Mouse (Mus musculus) megakaryocyte, embryonic 14.5 days (primary cell): ENCODE data around the gene Gon4l.
"Not testable (repeated sequence)": the region's sequence is repeated elsewhere in the genome, so short reads cannot be mapped to it uniquely, and the experiment has no call there.

Experiments
- FLI1 ChIP-seq: IDR thresholded peaks from 2 replicates; pipeline ENCODE4 v1.6.1; 2012; ENCODE audit warnings: low read length, inconsistent platforms, mixed read lengths
- GATA1 ChIP-seq: IDR thresholded peaks from 3 replicates; pipeline ENCODE4 v1.6.1; 2012; ENCODE audit warnings: mixed read lengths, low read length, inconsistent platforms, borderline replicate concordance

- not testable (repeated sequence) for TF ChIP-seq GATA1, FLI1
Observed at GRCm38 (mm10) chr3:88831177-88832121, 3.6 kb upstream of the Gon4l start.
